Mouse (Mus musculus) liver, embryonic 13.5 days (tissue): ENCODE results near the gene Lzts2. TPM values are rescaled to one million over a fixed set of nuclear protein-coding genes. Genes with fewer than 3 reads are reported as not detected.

Experiments used
- ATAC-seq: fragments of 200-750 bp; cut with Nextera tagmentation; 2 replicates; pipeline ENCODE4 v1.8.0; 2017; ENCODE audit warnings: low read depth, mild to moderate bottlenecking, moderate number of reproducible peaks, moderate library complexity
- DNase-seq: peaks from one replicate; pipeline ENCODE4 v3.0.0; 2022
- H3K27ac ChIP-seq: fragments of 300-500 bp; sonication (generic); 2 replicates; pipeline ENCODE4 v1.5.1; 2015; ENCODE audit warnings: moderate library complexity, mild to moderate bottlenecking, inconsistent platforms
- H3K27me3 ChIP-seq: fragments of 300-500 bp; sonication (generic); 2 replicates; pipeline ENCODE4 v1.6.1; 2015; ENCODE audit warnings: mild to moderate bottlenecking, inconsistent platforms
- H3K36me3 ChIP-seq: fragments of 300-500 bp; sonication (generic); 2 replicates; pipeline ENCODE4 v1.6.1; 2015; ENCODE audit warnings: mild to moderate bottlenecking, inconsistent platforms
- H3K4me1 ChIP-seq: fragments of 300-500 bp; sonication (generic); replicated peaks from 2 replicates; pipeline ENCODE4 v1.6.1; 2015; ENCODE audit warnings: inconsistent platforms
- H3K4me2 ChIP-seq: fragments of 300-500 bp; sonication (generic); 2 replicates; pipeline ENCODE4 v1.6.1; 2015; ENCODE audit warnings: inconsistent platforms, mild to moderate bottlenecking, moderate library complexity
- H3K4me3 ChIP-seq: fragments of 300-500 bp; sonication (generic); replicated peaks from 2 replicates; pipeline ENCODE4 v1.5.1; 2015; ENCODE audit warnings: mild to moderate bottlenecking, inconsistent platforms
- H3K9ac ChIP-seq: fragments of 300-500 bp; sonication (generic); 2 replicates; pipeline ENCODE4 v1.6.1; 2015; ENCODE audit warnings: mild to moderate bottlenecking, inconsistent platforms
- H3K9me3 ChIP-seq: fragments of 300-500 bp; sonication (generic); replicated peaks from 2 replicates; pipeline ENCODE4 v1.6.1; 2016; ENCODE audit warnings: inconsistent platforms
- WGBS: fragments of 180-500 bp; shearing (Covaris S2); methylation state at CpG from one replicate; pipeline ENCODE4 v1.1.7; 2015; ENCODE audit not compliant: insufficient replicate concordance; 5-methylcytosine and 5-hydroxymethylcytosine counted together
- polyA plus RNA-seq: library from polyadenylated mRNA; unstranded; fragments of >200 nt; fragmentation: Nextera tagmentation; extraction: Ambion mirVana; gene quantifications from 2 replicates; pipeline ENCODE4 v1.2.1, GENCODE M21; 2015

Lzts2 gene
- polyA plus RNA-seq, 1 experiment from 2014 or later: 6.9 TPM

GRCm38 (mm10) chr19:44987851-44988250 lies 26.4 kb upstream of the Lzts2 start:
- Histone ChIP-seq H3K27ac (no peak overlapping the region), H3K4me1 (peaks cover 38% of the 10 kb centered on the region), H3K9me3 (no peaks in the 10 kb centered on the region), H3K4me3 (no peak overlapping the region), H3K36me3 (peaks cover 3% of the 10 kb centered on the region; the same call in 1 of the 2 replicates), H3K9ac (no peak overlapping the region), H3K4me2 (no peak overlapping the region), H3K27me3 (peaks cover 47% of the 10 kb centered on the region)
- no peak for ATAC-seq
- WGBS: 59% methylated on average over 6 of the region's 6 CpGs
- DNase-seq: no peak

- DNase-seq (no peak), ATAC-seq (no peak)
- no peak overlapping the region for H3K27ac ChIP-seq
- 0 out of 2 replicates have a peak overlapping the region, but pooled peaks have one; percentile 60 for H3K4me3 ChIP-seq
- H3K4me2 ChIP-seq: peak overlapping the region; percentile 69
- H3K36me3 ChIP-seq: peaks cover 1% of the 10 kb centered on the region; the same call in 1 of the 2 replicates
- 41% methylated on average over 9 of the region's 9 CpGs for WGBS
- peaks cover 47% of the 10 kb centered on the region for H3K27me3 ChIP-seq
- H3K9me3 ChIP-seq: no peaks in the 10 kb centered on the region
- no peak overlapping the region for H3K9ac ChIP-seq
- peaks cover 39% of the 10 kb centered on the region for H3K4me1 ChIP-seq
Measured at GRCm38 (mm10) chr19:44988321-44988720, 25.9 kb upstream of the Lzts2 start.

- peaks cover 47% of the 10 kb centered on the region for H3K27me3 ChIP-seq
- H3K36me3 ChIP-seq: no peaks in the 10 kb centered on the region
- peak within 1 kb of the TSS; percentile 73 for H3K27ac ChIP-seq
- ATAC-seq: peak; percentile 35
- 1% methylated on average over 51 of the region's 58 CpGs for WGBS
- peak within 1 kb of the TSS; percentile 69 for H3K4me2 ChIP-seq
- H3K4me3 ChIP-seq: peak within 1 kb of the TSS; percentile 60
- no peak for DNase-seq
- H3K9ac ChIP-seq: peak within 1 kb of the TSS; percentile 61
- peaks cover 39% of the 10 kb centered on the region for H3K4me1 ChIP-seq
- H3K9me3 ChIP-seq: no peaks in the 10 kb centered on the region
Measured at GRCm38 (mm10) chr19:44988831-44989566, 25.2 kb upstream of the Lzts2 start, which contains the start of gene Sema4g. Gene Sema4g (plus strand): TSS chr19:44989101.

GRCm38 (mm10) chr19:44989567-44990495 lies 24.4 kb upstream of the Lzts2 start:
- 0 out of 2 replicates have a peak, but pooled peaks cover 1% of the 10 kb centered on the region for H3K36me3 ChIP-seq
- H3K4me1 ChIP-seq: peaks cover 39% of the 10 kb centered on the region
- peak overlapping the region; percentile 73 for H3K27ac ChIP-seq
- 15% methylated on average over 22 of the region's 22 CpGs for WGBS
- H3K27me3 ChIP-seq: peaks cover 47% of the 10 kb centered on the region
- H3K9me3 ChIP-seq: no peaks in the 10 kb centered on the region
- peak overlapping the region; percentile 61 for H3K9ac ChIP-seq
- peak overlapping the region; percentile 60 for H3K4me3 ChIP-seq
- peak overlapping the region; percentile 69 for H3K4me2 ChIP-seq
- DNase-seq: no peak
- no peak for ATAC-seq

GRCm38 (mm10) chr19:44991031-44991430 lies 23.2 kb upstream of the Lzts2 start:
- no peak for DNase-seq
- Histone ChIP-seq H3K27ac (peak overlapping the region; percentile 72; the same call in 1 of the 2 replicates), H3K9ac (no peak overlapping the region)

GRCm38 (mm10) chr19:44992246-44992645 lies 22.0 kb upstream of the Lzts2 start:
- ATAC-seq (no peak), DNase-seq (no peak)
- H3K4me2 ChIP-seq: no peak overlapping the region
- H3K4me1 ChIP-seq: peaks cover 31% of the 10 kb centered on the region
- 0 out of 2 replicates have a peak, but pooled peaks cover 2% of the 10 kb centered on the region for H3K36me3 ChIP-seq
- no peaks in the 10 kb centered on the region for H3K9me3 ChIP-seq
- peaks cover 43% of the 10 kb centered on the region for H3K27me3 ChIP-seq
- no peak overlapping the region for H3K4me3 ChIP-seq
- no peak overlapping the region for H3K9ac ChIP-seq
- H3K27ac ChIP-seq: no peak overlapping the region
- WGBS: 26% methylated on average over 7 of the region's 7 CpGs

More at GRCm38 (mm10) chr19:44991031-44991430, 23.2 kb upstream of the Lzts2 start:
- Histone ChIP-seq H3K36me3 (0 out of 2 replicates have a peak, but pooled peaks cover 2% of the 10 kb centered on the region), H3K27me3 (peaks cover 47% of the 10 kb centered on the region), H3K4me3 (no peak overlapping the region), H3K4me1 (peaks cover 30% of the 10 kb centered on the region), H3K9me3 (no peaks in the 10 kb centered on the region), H3K4me2 (peak overlapping the region; percentile 69)
- ATAC-seq: peak; percentile 57
- 71% methylated on average over 8 of the region's 8 CpGs for WGBS

GRCm38 (mm10) chr19:44992712-44993111 lies 21.5 kb upstream of the Lzts2 start:
- Histone ChIP-seq H3K4me2 (no peak overlapping the region), H3K9me3 (no peaks in the 10 kb centered on the region), H3K27me3 (peaks cover 39% of the 10 kb centered on the region), H3K36me3 (0 out of 2 replicates have a peak, but pooled peaks cover 5% of the 10 kb centered on the region), H3K4me1 (peaks cover 27% of the 10 kb centered on the region), H3K27ac (peak overlapping the region; percentile 18; the same call in 1 of the 2 replicates), H3K4me3 (no peak overlapping the region), H3K9ac (no peak overlapping the region)
- 43% methylated on average over 7 of the region's 7 CpGs for WGBS
- ATAC-seq: no peak
- DNase-seq: no peak

GRCm38 (mm10) chr19:44997786-44998185 lies 16.4 kb upstream of the Lzts2 start:
- Histone ChIP-seq H3K4me1 (peaks cover 13% of the 10 kb centered on the region), H3K27ac (no peak overlapping the region), H3K4me2 (no peak overlapping the region), H3K9ac (no peak overlapping the region), H3K27me3 (no peaks in the 10 kb centered on the region), H3K4me3 (no peak overlapping the region), H3K36me3 (peaks cover 27% of the 10 kb centered on the region), H3K9me3 (no peaks in the 10 kb centered on the region)
- 83% methylated on average over 11 of the region's 11 CpGs for WGBS
- DNase-seq (no peak), ATAC-seq (no peak)

GRCm38 (mm10) chr19:44999647-45000046 lies 14.6 kb upstream of the Lzts2 start:
- 75% methylated on average over 8 of the region's 8 CpGs for WGBS
- Histone ChIP-seq H3K9ac (no peak overlapping the region), H3K4me3 (no peak overlapping the region), H3K4me2 (no peak overlapping the region), H3K27ac (no peak overlapping the region), H3K36me3 (peaks cover 46% of the 10 kb centered on the region), H3K27me3 (no peaks in the 10 kb centered on the region), H3K4me1 (peaks cover 16% of the 10 kb centered on the region), H3K9me3 (no peaks in the 10 kb centered on the region)
- no peak for ATAC-seq
- DNase-seq: no peak

GRCm38 (mm10) chr19:45002301-45002700 lies 11.9 kb upstream of the Lzts2 start:
- WGBS: 56% methylated on average over 3 of the region's 3 CpGs
- Histone ChIP-seq H3K4me3 (no peak overlapping the region), H3K9me3 (no peaks in the 10 kb centered on the region), H3K4me2 (no peak overlapping the region), H3K4me1 (peaks cover 25% of the 10 kb centered on the region), H3K27me3 (no peaks in the 10 kb centered on the region), H3K27ac (no peak overlapping the region), H3K9ac (no peak overlapping the region), H3K36me3 (peaks cover 49% of the 10 kb centered on the region)
- ATAC-seq (no peak), DNase-seq (no peak)
